Mouse (Mus musculus): ENCODE results near the gene Mrpl23. TPM values are rescaled to one million over a fixed set of nuclear protein-coding genes. Genes with fewer than 3 reads are reported as not detected.

Mrpl23 gene
- total RNA-seq, 1 experiment from 2014 or later, result 4.5 TPM

DNA sequence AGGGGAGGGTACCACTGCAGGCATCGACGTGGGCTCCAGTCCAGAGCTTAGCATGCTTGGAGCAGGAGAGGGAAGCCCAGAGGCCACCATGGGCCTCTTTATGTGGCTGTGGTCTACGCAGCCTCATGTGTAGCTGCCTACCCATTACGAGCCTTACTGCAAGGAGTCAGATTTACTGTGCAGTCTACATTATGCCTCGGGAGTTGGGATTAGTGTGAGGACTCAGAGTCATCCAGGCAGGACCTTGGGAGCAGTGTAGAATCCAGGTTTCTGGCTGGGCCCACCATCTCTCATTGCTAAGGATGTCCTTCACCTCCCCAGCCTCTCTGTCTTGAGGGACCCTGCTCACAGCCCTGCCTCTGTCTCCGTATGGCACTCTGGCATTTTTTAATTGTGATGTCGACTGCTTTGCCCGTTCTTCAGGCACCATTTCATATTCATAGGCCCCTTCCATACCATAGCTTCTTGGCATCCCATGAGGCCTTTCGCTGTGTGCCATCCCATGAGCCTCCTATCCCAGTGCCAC is 42.4 kb downstream of the Mrpl23 start:
- no peak for DNase-seq

DNA sequence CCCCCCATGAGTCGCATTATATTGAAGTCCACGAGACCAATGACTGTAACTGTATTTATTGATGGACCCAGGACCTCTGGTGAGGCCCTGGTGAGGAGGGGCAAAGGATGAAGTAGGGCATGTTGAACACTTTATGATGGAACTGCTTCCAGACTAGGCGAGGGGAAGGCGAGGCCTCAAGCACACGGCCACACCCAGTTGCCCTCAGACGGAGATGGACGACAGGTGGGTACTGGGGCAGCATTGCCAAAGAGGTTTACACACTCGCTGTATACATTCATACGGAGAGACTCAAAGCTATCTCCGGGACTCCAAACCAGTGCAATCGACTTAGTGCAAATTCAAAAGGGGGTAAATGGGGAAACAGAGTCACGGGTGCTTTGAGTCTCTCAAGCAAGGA is 43.0 kb downstream of the Mrpl23 start:
- no peak for DNase-seq

DNA sequence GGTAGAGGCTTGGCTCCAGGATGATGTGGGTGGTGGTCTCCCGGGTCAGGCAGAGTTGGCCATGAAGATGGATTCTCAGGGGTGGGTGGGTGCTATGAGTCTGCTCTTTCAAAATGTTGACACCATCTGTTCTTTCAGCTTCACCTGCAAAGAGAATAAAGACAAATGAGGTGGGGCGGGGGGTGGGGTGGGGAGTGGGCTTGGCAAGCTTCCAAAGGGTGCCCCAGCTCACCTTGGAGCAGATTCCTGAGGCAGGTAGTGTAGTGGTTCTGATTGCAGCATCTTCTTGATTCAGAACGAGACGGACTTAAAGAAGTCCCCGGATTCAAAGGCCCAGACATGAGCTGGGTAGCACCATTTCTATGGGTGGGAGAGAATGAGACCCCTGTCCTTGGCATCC is 43.5 kb downstream of the Mrpl23 start:
- no peak for DNase-seq

DNA sequence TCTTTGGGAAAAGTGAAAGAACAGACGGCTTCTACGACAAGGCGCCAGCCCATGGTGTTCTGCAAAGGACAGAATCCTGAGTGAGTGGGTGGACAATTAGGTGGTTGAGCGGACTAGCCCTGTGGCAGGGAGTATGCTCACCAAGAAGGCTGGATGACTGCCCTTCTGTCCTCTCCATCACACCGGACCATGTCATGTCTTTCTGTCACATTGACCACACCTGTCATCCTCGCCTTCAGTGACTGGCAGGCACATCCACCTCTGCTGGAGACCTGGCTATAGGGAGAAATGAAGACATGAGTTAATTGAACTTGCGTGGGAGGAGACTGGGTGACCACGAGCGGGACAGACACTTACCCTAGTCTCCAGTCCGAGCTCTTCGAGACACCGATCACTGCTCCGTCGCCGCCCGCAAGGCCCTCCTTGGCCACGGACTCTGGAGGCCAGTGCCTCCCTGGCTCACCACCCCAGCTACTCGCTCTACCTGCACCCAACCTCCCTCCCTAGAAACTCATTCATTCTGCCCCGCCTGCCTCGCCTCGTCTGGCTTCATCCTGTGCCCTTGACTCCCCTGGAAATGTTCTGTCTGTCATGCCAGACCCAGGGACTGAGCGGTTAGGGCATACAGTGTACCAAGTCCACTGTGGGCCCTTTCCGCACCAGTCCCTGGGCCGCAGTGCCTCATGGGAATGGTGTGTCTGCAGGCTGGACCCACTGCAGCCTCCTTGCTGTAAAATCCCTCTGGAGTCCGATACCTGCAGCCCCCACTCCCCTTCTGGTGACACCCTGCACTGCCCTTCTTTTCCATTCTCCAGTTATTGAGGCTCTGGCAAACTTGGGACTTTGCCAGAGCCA is 44.2 kb downstream of the Mrpl23 start:
- DNase-seq, result no peak

DNA sequence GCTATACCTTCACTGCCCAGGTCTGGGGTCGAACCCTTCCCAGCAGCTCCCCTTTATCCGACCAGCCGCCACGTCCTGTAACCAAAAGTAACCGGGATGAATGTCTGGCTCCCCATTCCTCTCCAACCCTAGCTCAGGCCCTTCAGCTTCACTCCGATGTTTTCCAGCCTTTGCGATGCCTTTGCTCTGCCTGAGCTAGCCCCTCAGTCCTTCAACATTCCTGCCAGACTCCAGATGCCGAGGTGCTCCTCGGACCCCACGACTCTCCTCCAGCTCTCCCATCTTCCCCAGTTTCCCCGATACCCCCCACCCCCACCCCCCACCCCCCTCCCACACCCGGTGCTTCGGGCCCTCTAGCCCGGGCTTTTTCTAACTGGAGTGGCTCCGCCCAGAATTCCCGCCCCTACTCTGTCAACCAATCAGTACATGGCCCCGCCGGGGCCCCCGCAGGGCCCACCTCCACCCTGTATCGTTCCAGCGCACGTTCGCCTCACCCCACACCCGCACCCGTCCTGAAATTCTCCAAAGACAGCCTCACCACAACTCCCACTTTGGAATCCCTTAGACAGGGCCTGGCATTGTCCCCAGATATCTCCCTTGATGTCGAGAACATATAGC is 45.4 kb downstream of the Mrpl23 start:
- no peak for DNase-seq

DNA sequence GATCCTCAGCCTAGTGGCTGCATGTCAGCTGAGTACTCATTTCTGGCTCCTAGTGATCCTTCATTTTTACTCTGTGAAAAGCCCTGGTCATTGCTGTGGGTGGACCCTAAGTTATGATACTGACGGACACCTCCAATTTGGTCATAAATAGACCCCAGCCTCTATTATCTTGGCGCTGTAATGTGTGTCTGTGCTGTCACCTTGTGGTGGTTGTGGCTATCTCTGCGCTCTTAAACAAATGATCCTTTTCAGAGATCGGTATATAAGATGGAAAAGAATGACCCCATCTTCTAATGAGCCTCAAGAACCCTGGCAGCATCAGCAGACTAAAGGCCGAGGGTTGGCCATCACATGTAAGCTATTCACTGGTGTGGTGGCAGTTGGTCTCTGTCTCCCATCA is 46.6 kb downstream of the Mrpl23 start:
- no peak for DNase-seq

DNA sequence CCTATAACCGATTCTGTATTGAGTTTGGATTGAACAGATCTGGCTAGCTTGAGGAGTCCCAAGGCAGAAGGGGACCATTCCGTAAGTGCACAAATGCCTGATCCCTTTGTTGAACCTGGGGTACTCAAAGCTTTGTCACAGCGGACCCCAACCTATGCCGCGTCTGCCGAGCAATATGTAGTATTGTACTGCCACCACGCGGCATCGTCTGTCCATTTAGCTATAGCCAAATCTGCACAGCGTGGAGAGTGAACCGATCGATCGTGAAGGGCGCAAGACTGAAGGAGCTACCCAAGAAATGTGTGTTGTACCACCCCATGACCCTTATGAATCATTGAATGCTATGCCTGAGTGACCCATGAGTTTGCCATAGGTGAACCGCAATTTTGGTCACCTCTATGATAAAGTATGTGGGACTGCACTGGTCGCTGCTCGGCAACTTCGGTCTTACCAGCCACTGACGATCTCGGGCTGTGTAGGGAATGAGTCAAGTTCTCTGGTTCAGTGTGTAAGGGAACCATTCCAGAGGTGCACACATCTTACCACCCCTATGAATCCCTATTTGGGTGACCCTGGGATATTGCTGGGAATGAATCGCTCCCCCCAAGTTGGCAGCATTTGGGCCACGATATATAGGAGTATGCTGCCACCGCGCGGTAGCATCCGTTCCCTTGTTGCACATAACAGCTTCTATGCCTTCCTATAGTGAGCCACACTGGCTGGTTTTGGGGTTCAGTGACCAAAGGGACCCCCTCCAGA is 47.8 kb downstream of the Mrpl23 start:
- DNase-seq, result peak; percentile 47

DNA sequence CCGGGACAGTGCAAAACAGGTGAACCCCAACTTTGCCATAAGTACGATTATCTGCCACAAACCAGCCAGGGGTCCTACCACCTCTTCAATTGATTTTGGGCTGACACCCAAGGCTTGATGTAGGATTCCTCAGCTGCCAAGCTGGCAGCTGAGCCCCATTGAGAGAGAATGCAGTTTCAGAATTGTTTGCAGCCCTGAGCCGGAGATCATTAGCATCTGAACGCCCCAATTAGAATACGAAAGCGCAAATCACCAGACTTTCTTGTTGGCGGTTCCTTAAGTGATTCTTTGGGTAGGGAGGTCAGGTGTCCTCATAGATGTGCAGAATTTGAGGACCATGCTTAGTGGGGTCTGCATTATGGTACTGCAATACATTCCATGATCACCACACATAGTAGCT is 48.7 kb downstream of the Mrpl23 start:
- no peak for DNase-seq

DNA sequence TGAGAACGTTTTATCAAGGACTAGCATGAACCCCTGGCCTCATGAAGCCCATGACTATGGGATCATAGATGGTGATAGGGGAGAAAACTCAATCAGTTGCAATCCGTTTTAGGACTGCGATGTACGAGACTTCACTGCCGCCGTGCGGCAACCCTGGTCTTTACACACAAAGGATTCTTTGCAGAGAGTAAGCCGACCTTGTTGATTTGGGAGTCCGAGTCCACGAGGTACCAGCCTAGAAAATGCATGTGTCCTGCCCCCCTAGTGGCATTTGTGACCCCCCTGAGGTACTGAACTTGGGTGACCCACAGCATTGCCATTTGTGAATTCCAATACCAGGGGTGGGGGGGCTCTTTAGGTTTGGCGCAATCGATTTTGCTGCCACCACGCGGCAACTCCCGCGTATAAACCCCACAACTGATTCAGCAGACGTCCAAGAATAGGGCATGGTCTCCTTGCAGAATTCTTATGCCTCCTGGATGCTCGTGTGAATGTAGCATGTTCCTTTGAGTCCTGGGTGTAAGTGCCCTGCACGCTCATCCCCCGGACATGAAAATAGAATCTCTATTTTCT is 49.3 kb downstream of the Mrpl23 start:
- DNase-seq, result peak; percentile 35

DNA sequence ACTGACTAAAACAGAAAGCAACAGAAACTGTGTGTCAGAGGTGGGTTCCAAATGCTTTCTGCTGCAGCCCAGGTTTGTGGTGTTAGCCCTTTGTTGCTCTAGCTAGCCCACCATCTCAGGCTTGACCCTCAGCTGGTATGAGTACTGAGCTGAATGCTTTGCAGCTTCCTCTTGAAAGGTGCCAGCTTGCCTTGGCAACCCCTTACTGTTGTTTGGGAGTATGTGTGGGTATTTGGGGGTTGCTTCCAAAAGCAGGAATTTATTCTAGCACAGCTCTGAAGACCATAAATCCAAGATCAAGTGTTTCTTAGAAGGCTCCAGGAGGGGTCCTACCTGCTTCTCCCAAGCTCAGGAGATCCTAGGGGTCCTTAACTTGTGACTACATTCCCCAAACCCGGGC is 52.4 kb downstream of the Mrpl23 start:
- DNase-seq, result no peak

DNA sequence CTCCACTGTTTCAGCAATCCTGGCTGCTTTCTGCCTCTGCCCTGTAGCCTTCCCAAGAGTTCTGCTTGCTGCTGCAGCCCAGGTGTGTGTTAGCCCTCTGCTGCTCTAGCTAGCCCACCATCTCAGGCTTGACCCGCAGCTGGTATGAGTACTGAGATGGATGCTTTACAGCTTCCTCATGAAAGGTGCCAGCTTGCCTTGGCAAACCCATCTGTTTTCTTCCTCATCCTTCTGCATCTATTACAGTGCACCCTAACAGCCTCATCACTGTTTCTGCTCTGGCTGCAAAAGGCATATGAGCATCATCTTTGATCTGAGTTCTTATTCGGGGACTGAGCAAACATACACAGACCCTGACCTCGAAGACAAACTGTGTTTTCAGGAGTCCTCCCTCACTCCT is 53.4 kb downstream of the Mrpl23 start:
- DNase-seq, result no peak

DNA sequence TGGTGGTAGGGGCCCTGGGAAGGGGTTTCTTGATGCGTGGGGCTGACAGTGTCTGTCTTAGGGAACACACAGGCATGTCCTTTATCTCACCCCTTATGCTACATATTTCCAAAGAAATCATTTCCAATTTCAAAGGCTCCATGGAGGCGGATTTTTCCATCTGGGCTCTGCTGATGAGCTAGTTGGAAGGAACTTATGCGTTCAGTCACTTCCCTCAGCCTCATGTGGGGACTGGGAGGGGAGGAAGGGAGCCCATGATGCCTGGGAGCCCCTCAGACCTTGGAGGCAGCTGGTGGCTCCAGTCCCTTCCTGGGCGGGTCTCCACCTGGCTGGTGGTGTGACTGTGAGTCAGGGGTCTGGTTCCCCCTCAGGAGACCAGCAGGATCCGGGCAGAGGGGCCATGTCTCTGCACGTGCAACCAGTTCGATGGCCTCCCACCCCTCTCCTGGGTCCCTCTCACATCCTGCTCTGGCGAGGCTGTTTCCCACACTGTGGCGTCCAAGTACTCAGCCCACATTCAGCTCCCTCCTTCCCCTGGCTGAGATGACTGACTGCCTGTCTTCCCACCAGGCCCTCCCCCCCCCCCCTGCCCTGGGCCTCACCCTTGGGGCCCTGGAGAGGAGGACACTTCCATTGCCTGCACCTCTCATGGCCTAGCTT is 55.9 kb downstream of the Mrpl23 start:
- DNase-seq, result no peak

Small RNA genes lying within 50 kb of the gene (microRNA-seq; reads per million reads assigned to microRNA genes)
- gene Mir675, result 1.0 to 1.4 reads per million in 2 experiments

Other genes with a start within 250 kb of the Mrpl23 start
- gene Krtap5-1, start 235.6 kb upstream of the Mrpl23 start, total RNA-seq (2021), result not detected in 2 replicates
- gene Krtap5-4, start 229.1 kb upstream of the Mrpl23 start, total RNA-seq (2021), result not detected in 2 replicates
- 3.0 and 4.1 TPM in 2 replicates for gene Ifitm10, start 158.9 kb upstream of the Mrpl23 start, total RNA-seq (2021)
- 0.55 TPM in 1 of 2 replicates, not detected in the other for gene Gm49369, start 150.0 kb upstream of the Mrpl23 start, total RNA-seq (2021)
- 1,030 and 1,043 TPM in 2 replicates for gene Ctsd, start 144.6 kb upstream of the Mrpl23 start, total RNA-seq (2021)
- not detected in 2 replicates for gene Syt8, start 97.8 kb upstream of the Mrpl23 start, total RNA-seq (2021)
- not detected in 2 replicates for gene Tnni2, start 90.9 kb upstream of the Mrpl23 start, total RNA-seq (2021)
- gene Lsp1, start 71.9 kb upstream of the Mrpl23 start, total RNA-seq (2021), result 12.6 and 14.4 TPM in 2 replicates
- gene Tnnt3, start 33.9 kb upstream of the Mrpl23 start, total RNA-seq (2021), result not detected in 2 replicates
- 6.7 and 7.9 TPM in 2 replicates for gene Igf2, start 134.1 kb downstream of the Mrpl23 start, total RNA-seq (2021)
- not detected in 2 replicates for gene Gm49394, start 137.3 kb downstream of the Mrpl23 start, total RNA-seq (2021)
- not detected in 2 replicates for gene Ins2, start 210.7 kb downstream of the Mrpl23 start, total RNA-seq (2021)